Mouse (Mus musculus) erythroid progenitor cell, adult 5-6 weeks (primary cell): ENCODE measurements around the gene Phf5a. TPM values are rescaled to one million over a fixed set of nuclear protein-coding genes. Genes with fewer than 3 reads are reported as not detected.

ENCODE experiments used
- ATAC-seq: replicated peaks from 2 replicates; pipeline ENCODE4 v1.8.0; 2016; ENCODE audit warnings: moderate number of reproducible peaks, mild to moderate bottlenecking, moderate TSS enrichment, inconsistent platforms; ENCODE audit not compliant: poor library complexity, low FRiP score, severe bottlenecking
- total RNA-seq, 2 experiments: library from RNA; stranded (forward) in 1 of 2; stranded (reverse) in 1 of 2; fragments of 150-400 nt in 1 of 2; fragments of 186-747, 209-891 nt in 1 of 2; gene quantifications; 2 replicates each; pipeline versions ENCODE4 v1.2.3 to v1.2.4; 2015 to 2017; ENCODE audit warnings: low replicate concordance in 2 of 2

The Phf5a gene
- total RNA-seq, 2 experiments from 2014 or later: 18.6 to 58.3 TPM

DNA sequence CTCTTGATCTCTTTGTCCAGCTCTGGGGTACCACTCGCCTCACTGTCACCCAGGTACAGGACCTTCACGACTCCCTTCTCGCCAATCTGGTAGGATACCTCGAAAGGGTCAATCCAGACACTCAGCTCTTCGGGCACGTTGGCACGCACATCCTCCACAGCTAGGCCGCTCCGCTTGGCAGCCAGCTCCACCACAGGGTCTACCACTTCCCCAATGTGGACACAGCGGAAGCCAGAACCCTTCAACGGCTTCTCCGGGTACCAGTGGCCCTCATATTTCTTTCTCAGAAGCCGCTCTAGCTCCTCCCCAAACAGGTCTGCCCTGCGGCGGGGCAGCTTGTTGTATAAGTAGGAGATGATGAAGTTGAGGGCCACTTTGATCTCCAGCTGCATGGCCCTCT, 20.3 kb downstream of the Phf5a start:
- no peak for ATAC-seq

DNA sequence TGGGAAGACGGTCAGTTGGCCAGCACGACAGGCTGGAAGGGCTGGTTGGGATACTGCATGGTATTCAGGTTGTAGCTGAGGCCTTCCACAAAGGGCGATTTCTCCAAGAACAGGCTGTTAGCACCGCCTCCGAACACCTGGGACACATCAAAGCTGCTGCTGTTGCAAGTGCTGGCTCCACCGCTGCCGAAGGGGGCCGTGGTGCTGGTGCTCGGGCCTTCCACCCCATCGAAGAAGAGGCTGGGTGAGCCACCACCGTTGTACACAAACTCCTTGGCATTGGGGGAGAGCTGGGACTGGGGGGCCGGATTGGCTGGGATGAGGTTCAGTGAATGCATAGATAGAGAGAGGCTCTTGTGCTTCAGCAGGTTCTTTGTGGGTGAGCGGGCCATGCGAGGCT, 21.0 kb downstream of the Phf5a start:
- ATAC-seq: no peak

DNA sequence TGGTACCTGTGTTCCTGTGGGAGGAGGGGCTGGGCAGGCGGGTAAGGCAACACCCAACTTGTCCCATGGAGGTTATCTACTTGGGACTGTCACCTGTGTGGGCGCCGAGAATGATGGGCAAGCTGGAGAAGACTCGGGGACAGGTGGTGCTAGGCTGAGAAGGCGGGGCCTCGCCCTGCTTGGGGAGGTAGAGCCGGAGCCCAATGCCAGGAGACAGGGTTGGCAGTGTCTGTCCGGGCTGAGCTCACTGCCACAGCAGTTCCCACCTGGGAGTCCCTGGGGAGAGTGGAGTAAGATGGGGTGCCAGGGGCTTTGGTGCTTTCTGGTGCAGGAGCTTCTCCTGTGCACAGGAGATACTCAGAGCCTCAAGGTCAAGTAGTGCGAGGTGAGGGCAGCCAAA, 22.6 kb downstream of the Phf5a start:
- no peak for ATAC-seq

DNA sequence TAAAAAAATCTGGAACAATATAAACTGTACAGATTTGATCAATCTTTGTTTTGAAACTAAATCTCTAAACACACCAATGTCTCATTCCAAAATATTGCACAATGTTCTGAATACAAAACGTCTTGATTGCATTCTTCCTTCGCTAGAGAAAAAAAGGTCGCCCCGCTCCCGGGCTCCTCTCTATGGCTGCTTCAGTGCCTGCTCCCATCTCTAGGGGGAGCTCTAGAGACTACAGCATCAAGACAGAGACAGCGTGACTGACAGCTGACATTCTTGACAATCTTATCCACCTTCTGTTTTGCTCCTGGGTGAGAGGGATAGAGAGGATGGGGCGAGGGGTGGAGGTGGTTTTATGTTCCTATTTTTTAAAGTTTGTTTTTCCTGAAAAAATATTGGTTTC, 23.4 kb downstream of the Phf5a start:
- ATAC-seq: peak; percentile 84

DNA sequence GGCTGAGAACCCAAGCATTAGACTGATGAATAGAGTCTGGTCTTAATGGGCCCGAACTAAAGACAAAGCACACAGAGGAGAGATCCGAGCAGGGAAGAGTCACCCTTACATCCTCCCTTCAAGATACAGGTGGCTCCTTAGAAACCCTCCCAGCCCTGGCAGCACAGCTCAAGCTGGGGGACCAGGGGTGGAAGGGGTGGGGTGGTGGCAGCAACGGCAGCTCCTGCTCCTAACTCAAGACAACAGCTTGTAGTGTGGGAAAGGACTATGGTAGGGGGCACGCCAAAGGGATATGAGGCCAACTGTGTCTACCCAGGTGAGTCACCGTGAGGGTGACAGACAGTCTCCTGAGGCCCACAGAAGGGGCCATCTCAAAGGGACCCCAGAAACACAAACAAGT, 23.9 kb downstream of the Phf5a start:
- ATAC-seq: no peak

DNA sequence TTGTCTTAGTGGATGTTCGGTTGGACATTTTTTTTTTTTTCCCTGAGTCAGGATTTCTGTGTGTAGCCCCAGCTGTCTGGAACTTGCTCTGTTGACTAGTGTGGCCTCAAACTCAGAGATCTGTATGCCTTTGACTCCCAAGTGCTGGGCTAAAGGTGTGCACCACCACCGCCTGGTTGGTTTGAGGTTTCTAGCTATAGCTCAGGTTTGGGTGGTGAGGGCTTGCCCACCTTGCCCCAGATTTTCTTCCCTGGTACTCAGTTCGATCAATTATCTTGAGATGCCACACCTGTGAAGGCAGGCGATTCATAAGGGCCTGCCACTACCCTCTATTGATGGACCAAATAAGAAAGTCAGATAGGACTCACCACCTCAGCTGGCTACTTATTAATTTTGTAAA, 24.6 kb downstream of the Phf5a start:
- no peak for ATAC-seq

DNA sequence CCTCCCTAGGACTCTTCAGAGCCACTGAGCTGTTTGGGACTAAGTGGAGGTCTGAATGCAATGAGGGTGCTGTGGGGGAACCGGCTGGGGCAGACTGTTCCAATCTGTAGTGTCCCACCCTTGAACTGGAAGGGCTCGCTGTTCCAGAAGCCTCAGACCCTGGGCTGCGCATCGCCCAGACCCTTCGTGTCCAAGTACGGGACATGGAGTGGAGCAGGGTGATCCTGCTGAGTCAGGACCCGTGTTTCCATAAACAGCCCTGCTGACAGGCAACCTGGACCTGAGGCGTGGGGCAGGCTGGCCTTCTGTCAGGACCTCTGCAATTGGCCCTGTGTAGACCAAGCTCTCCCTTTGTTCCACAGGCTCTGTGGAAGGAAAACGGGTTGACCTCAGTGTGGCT, 25.0 kb downstream of the Phf5a start:
- ATAC-seq: no peak

DNA sequence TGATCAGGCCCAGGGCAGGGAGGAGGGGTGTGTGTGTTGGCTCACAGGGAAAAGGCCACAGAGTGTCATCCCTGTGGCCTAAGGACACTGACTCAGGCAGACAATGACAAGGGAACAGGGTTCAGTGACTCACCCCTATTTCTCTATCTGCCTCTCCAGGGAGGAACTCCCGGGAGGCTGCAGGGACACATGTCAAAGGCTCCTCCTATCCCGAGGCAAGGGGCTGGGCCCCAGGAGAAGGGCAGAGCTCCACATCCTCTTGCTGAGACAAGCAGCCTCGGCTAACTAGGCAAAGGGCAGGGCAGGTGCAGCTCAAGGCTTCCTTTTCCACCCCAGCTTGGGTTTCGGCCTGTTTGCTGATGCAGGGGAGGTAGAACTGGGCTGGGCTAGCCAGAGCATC, 26.0 kb downstream of the Phf5a start:
- ATAC-seq: no peak

DNA sequence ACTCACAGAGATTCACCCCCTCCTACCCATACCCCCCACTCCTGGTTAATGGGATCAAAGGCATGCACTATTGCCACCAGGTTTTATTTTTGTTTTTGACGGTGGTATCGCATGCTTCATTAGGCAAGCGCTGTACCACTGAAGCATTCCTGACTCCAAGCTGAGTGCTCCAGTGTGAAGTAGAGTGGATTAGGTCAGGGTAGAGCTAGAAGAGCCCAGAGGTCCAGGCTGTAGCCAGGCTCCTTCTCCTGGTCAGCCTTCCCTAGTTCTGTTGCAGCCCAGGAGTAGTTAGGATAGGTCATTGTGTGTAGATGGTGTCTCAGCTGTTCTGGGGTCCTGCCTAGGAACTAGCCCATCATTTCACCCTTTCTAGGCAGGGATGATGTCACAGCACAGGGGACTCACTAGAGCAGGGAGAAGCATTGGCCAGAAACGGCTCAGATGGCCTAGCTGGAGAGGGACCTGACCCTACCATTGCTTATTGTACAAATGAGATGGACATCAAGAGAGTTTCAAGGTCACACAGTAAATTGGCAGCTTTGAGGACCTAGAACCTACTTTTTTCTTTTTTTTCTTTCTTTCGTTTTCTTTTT, 26.6 kb downstream of the Phf5a start:
- no peak for ATAC-seq

DNA sequence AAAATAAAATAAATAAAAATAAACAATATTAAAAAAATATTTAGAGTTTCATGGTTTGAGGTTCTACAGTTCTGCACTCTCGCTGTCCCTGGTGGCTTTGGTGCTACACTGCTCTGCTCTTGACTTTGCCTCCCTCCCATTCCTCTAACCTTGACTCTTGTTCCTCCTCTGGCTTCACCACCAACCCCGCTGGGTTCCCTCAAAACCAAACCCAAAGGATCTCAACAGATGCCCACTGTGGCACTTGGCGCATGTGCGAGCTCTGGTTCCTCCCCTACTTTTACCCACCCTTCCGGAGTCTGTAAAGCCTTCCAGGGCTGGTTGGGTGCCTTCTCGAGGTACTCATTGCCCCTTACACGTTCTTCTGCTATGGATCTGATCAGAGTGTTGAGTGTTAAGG, 29.4 kb downstream of the Phf5a start:
- no peak for ATAC-seq

DNA sequence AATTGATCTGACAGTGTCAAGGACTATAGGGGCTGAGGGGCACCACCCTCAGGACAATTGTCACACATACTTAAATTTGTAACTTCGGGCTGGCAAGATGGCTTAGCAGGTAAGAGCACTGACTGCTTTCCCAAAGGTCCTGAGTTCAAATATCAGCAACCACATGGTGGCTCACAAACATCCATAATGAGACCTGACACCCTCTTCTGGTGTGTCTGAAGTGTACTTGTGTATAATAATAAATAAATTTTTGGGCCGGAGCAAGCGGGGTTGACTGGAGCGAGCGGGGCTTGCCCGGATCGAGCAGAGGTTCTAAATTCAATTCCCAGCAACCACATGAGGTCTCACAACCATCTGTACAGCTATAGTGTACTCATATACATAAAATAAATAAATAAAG, 31.4 kb downstream of the Phf5a start:
- ATAC-seq: no peak

DNA sequence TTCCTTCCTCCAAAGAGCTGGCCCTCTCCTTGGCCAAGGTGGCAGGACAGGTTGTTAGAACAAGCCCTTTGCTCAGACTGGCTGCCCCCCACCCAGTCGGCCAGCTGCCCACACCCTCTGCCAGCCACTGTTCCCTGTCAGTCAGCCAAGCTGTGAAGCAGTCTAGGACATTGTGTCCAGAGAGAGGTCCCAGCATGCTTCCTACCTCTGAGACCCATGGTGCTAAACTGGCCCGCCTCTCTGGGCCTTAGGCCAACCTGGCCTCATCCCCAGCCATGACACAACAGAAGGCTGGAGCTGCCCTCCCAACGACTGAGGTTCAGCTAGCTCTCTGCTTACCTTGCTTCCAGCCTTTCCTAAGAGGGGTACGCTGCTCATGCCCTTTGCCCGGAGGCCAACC, 32.1 kb downstream of the Phf5a start:
- ATAC-seq: peak; percentile 56; the same call in 1 of the 2 replicates

DNA sequence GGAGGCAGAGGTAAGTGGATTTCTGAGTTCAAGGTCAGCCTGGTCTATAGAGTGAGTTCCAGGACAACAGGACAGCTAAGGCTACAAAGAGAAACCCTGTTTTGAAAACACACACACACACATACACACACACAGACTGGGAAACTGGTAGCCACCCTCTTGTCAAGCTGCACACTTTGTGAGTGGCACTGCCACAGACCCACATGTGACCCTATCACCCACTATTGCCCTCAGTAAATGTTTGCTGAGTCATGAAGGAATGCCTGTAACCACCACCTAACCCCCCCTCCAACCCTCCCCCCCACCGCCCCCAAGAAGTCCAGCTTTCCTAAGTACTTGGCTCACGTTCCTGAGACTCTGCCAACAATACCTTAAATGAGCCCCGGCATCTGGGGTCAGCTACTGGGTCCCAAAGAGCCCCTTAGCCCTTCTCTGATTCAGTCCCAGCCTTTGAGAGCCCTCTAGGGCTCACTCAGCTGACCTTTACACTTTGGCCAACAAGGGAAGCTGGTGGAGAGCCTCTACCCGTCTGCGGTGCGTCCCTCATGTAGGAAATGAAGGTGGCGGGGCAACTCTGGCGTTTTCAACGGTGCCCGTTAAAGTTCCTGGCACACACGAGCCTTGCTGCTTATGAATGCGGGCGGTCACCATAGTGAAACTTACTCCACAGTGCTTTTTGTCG, 33.0 kb downstream of the Phf5a start:
- ATAC-seq: no peak

DNA sequence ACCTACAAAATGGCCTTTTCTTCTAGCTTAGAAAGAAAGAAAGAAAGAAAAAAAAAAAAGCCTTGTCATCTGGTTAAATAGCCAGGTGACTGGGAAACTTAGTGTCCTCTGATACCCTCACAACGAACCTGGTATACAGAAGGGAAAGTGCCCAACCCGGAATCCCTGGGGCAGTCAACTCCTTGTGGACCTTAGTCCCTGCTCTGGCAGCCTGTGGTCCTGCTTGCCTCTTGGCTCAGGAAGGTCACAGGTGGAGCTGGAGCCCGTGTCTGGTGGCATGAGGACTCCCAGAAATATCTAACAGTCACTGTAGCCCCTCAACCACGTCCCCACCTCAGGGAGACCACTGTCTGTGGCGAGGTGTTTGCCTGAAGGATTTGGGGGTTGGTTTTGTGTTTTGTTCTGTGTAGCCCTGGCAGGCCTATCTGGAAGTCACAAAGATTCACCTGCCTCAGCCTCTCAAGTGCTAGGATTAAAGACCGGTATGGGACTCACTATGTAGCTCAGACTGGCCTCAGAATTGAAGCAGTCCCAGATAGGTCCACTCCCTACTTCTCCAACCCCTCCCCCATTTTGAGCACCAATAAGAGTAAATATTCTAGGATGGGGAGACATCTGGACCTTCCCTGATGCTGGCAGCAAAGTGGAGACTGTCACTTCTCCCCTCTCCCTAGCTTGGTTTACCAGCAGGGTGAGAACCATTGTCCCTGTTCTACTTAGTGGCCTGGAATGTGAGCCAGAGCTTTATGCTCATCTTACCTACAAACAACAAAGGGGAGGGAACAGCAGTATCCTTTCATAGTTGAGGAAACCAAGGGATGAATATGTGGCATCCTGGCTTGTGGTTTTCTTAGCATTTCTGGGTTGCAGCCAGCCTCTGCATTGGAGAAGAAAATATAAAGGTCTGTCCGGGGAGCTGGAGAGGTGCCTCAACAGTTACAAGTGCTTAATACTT, 34.5 kb downstream of the Phf5a start:
- ATAC-seq: no peak

DNA sequence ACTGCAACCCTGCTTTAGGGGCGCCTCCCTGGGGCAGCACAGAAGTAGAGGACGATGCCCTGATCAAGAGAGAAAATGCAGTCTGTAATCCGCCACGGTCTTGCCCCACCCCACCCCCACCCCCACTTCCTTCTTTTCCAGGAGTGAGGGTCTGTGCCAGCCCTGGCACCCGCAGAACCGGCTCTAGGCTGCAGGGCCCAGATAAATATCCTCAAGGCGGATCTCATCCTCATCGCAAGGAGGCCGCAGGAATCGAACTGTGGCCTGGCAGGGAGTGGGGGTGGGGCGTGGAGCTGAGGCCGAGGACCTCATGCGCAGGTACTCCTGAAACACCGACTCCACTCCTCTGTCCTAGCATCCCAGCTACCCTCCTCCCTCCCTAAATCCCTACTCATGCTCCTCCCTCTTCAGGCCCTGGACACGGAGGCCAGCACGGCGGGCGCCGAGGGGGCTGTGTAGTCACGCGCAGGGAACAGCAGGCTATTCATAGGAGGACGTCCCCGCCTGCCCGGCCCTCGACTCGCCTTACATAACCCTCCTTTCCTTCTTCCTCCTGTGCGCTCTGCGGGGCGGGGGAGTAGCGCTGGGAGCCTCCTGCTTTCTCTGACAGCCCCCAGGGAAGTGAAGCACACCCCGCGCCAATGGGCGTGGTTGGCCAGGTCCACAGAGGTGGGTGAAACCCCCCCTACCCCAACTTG, 35.4 kb downstream of the Phf5a start:
- ATAC-seq: no peak

DNA sequence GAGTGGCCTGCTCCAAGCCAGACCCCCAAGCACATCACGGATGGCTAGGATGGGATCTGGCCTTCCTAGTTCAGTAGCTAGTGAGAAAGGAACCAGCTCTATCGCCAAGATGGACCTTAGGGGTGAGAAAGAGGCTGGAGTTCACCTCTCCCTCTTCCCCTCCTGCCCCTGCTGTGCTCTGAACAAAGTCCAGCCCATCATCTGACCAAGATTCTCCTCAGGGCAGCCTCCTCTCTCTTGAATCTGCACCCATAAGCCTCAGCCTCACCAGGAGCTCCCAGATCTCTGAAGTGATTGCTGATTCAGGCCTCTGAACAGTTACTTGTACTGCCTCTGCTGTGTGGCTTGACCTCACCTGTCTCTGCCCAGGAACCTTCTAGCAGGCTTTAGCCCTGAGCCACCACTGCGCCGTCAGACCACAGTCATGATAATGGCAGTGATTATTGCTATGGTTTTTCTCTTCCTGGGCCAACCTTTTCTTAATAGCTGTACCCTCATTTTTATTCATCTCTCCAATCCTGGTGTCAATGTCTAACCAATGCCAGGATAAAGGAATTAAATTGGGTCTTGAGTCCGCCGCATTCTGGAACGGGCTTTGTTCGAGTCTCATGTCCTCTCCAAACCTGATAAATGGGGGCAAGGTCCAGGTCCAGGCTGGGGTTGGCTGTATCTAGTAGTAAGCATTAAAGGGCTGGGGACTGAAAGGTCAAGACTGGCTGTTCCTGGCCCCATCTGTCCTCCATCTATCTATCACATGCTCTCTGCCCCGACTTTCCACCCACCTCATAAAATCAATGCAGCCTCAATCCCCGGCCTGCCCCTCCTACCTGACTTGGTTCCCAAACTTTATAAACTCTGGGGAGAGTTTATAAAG, 36.5 kb downstream of the Phf5a start:
- ATAC-seq: no peak

DNA sequence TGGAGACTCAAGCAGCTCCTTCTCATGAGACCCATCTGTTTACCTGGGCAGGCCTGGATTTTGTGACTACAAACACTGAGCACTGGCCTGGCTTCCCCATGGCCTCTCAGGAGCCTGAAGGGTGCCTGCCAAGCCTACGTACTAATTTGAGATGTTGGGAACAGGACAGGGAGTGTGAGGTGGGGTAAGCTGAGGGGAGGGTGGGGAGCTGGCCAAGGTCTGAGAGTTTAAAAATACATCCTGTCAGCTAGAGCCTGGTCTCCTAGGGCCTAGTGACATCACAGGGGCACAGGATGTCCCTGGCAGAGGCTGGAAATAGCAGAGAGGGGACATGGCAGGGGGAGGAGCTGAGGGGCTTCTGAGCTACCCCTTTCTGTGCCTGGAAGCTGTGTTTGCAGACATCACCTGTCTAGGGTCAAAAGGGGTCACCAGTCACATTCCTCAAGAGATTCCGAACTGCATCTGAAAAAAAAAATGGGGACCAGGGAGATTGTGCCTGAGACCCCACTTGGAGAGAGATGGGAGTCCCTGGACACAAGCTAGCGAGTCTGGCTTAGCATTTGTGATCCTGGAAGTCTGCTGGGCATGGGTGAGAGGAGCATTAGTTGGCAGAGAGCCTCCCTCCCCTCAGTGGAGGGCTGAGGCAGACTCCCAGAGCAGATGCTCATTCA, 37.4 kb downstream of the Phf5a start:
- ATAC-seq: no peak

DNA sequence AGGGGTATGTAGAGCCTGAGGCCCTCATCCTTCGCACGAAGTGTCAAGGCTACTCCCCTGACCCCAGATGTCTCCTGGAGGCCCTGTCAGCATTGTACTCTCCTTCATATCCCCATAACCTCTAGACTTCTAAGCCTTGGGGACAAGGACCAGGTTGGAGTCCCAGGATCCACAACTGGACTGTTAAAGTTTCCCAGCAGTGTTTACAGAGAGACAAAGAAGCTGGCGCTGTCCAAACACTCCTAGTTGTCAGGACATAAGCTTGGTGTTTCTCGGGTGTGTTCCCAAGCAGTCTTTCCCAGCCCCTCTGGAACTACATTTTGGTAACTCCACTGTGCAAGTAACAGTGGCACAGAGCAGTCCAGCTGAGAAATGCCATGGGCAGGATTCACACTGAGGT, 38.2 kb downstream of the Phf5a start:
- no peak for ATAC-seq

DNA sequence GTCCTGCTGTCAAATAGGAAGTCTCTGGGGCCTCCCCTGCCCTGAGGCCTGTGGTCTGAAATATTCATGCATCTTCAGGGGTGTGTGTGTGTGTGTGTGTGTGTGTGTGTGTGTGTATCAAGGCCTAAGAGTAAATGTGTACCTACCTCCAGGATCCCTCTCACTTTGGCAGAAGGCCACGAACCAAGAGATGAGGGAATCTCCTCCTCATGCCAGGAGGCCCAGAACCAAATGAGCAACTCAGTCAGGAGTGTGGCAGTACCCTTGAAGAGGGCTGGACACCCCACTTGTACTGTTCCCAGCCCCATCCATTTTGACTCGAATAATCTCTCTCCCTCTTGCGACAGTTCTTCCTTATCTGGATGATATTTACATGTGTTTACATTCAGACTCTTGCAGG, 39.5 kb downstream of the Phf5a start:
- no peak for ATAC-seq
